Mouse (Mus musculus) spleen, adult 10 weeks (tissue): ENCODE measurements around the gene 2900011O08Rik. TPM values are rescaled to one million over a fixed set of nuclear protein-coding genes. Genes with fewer than 3 reads are reported as not detected.

Experiments
- polyA plus RNA-seq: library from polyadenylated mRNA; stranded (reverse); fragments of 350-450 nt; fragmentation: Illumina TruSeq; extraction: RNeasy Lipid Tissue Mini Kit (QIAGEN cat#74804); gene quantifications from one replicate; pipeline ENCODE4 v1.2.3, GENCODE M21; 2015; ENCODE audit warnings: low replicate concordance; ENCODE audit not compliant: insufficient read depth

The 2900011O08Rik gene
- not detected for polyA plus RNA-seq

GRCm38 (mm10) chr16:13986574-13987478 is at the start of gene 2900011O08Rik, which contains the start of gene Ifitm7:
Gene 2900011O08Rik, plus strand, starts transcription at chr16:13986604.
Gene Ifitm7, minus strand, starts transcription at chr16:13986888.

Other genes starting within 250 kb of the 2900011O08Rik start
- 30.1 TPM for gene Rrn3, start 205.9 kb upstream of the 2900011O08Rik start, polyA plus RNA-seq
- gene Ntan1, start 167.8 kb upstream of the 2900011O08Rik start, polyA plus RNA-seq = 106 TPM
- gene Pdxdc1, start 83.5 kb upstream of the 2900011O08Rik start, polyA plus RNA-seq = 57.1 TPM
- 0.57 TPM for gene Mpv17l, start 83.4 kb upstream of the 2900011O08Rik start, polyA plus RNA-seq
- gene Ifitm7, start 284 bp downstream of the 2900011O08Rik start, polyA plus RNA-seq = not detected
- gene Nde1, start 176.7 kb downstream of the 2900011O08Rik start, polyA plus RNA-seq = 61.9 TPM
- 86.9 TPM for gene Marf1, start 176.7 kb downstream of the 2900011O08Rik start, polyA plus RNA-seq